Comparison of ENCODE assay signal across 27 mouse cellular contexts in genomic region chr7:124426951-124427350, GRCm38 (mm10).
DNase-seq lines count a peak whose midpoint lies in the region; ATAC-seq and TF ChIP-seq lines count a peak whose summit lies in the region.
"Had no signal": no experiment of that assay in that cellular context is flagged by ENCODE, and none has a peak within 500 bp of the region (broad histone marks: within the 10 kb centered on the region; RNA-seq: fewer than 3 reads in every experiment).

No protein-coding gene starts in this region.

- no peak for TF ChIP-seq CTCF in brain, embryonic 14.5 days (IDR thresholded peaks at IDR 0.05; ENCODE audit: borderline replicate concordance, extremely low read depth, insufficient read depth, insufficient read length)

- no peak overlapping the region for H3K4me3 ChIP-seq in midbrain, embryonic 11.5 days (ENCODE audit: low read depth, low read length)
- H3K4me3 ChIP-seq in midbrain, embryonic 13.5 days (replicated peaks), result no peak overlapping the region
- H3K4me3 ChIP-seq: embryonic facial prominence, embryonic 12.5 days; forebrain, embryonic 15.5 days; gastrocnemius, adult 2 months; hindbrain, embryonic 15.5 days; kidney, embryonic 15.5 days; left cerebral cortex, adult 2 months; liver, embryonic 13.5 days; neural tube, embryonic 12.5 days had no signal

- no peaks in the 10 kb centered on the region for H3K36me3 ChIP-seq in midbrain, embryonic 11.5 days (ENCODE audit: control insufficient read depth, insufficient read depth, low read length)
- H3K36me3 ChIP-seq in midbrain, embryonic 13.5 days, result no peaks in the 10 kb centered on the region
- H3K36me3 ChIP-seq: embryonic facial prominence, embryonic 12.5 days; forebrain, embryonic 15.5 days; hindbrain, embryonic 15.5 days; kidney, embryonic 15.5 days; liver, embryonic 13.5 days; neural tube, embryonic 12.5 days had no signal

- no peaks in the 10 kb centered on the region for H3K9me3 ChIP-seq in midbrain, embryonic 11.5 days (ENCODE audit: control insufficient read depth, low read length)
- no peaks in the 10 kb centered on the region for H3K9me3 ChIP-seq in midbrain, embryonic 13.5 days
- H3K9me3 ChIP-seq: embryonic facial prominence, embryonic 12.5 days; forebrain, embryonic 15.5 days; hindbrain, embryonic 15.5 days; kidney, embryonic 15.5 days; liver, embryonic 13.5 days; neural tube, embryonic 12.5 days had no signal

- DNase-seq in cerebellum, adult 9-10 months, result peak; percentile 7
- no peak for DNase-seq in cerebellum, adult 8-10 months
- no peak for DNase-seq in midbrain, embryonic 11.5 days (ENCODE audit: low spot score, missing footprints)
- DNase-seq in brain, embryonic 14.5 days (ENCODE audit: low read depth), result peak; percentile 40
- DNase-seq in cerebellum, postnatal 14 days, result peak; percentile 18 to 47
- DNase-seq in thymus, postnatal 36 days, result no peak
- no peak for DNase-seq in natural killer cell, adult 2 months (ENCODE audit: low spot score in 2 of 2)
- DNase-seq: adrenal gland, postnatal 36 days; embryo, embryonic 11 days; gastrocnemius, adult 2 months; gastrocnemius, postnatal 36 days; heart, adult 18-20 months; heart, postnatal 36 days; kidney, adult 18-20 months; kidney, postnatal 25 days; liver, embryonic 13.5 days; lung, adult 2 months; lung, postnatal 10 days had no signal

- no peak overlapping the region for H3K4me2 ChIP-seq in midbrain, embryonic 11.5 days
- no peak overlapping the region for H3K4me2 ChIP-seq in midbrain, embryonic 13.5 days (replicated peaks)
- H3K4me2 ChIP-seq: embryonic facial prominence, embryonic 12.5 days; forebrain, embryonic 15.5 days; heart, embryonic 11.5 days; hindbrain, embryonic 15.5 days; kidney, embryonic 15.5 days; liver, embryonic 13.5 days; neural tube, embryonic 12.5 days had no signal

- H3K27me3 ChIP-seq in midbrain, embryonic 11.5 days (ENCODE audit: control insufficient read depth, insufficient read depth, low read length), result no peaks in the 10 kb centered on the region
- no peaks in the 10 kb centered on the region for H3K27me3 ChIP-seq in midbrain, embryonic 13.5 days
- H3K27me3 ChIP-seq: embryonic facial prominence, embryonic 12.5 days; forebrain, embryonic 15.5 days; hindbrain, embryonic 15.5 days; kidney, embryonic 15.5 days; liver, embryonic 13.5 days; neural tube, embryonic 12.5 days had no signal

- no peak overlapping the region for H3K27ac ChIP-seq in midbrain, embryonic 11.5 days (ENCODE audit: low read depth, low read length)
- no peak overlapping the region for H3K27ac ChIP-seq in midbrain, embryonic 13.5 days
- H3K27ac ChIP-seq: embryonic facial prominence, embryonic 12.5 days; forebrain, embryonic 15.5 days; gastrocnemius, adult 2 months; hindbrain, embryonic 15.5 days; kidney, embryonic 15.5 days; left cerebral cortex, adult 2 months; liver, embryonic 13.5 days; macrophage; neural tube, embryonic 12.5 days had no signal

- no peaks in the 10 kb centered on the region for H3K4me1 ChIP-seq in midbrain, embryonic 11.5 days (ENCODE audit: control insufficient read depth, insufficient read depth, low read length)
- H3K4me1 ChIP-seq in midbrain, embryonic 13.5 days (replicated peaks), result no peaks in the 10 kb centered on the region
- H3K4me1 ChIP-seq: embryonic facial prominence, embryonic 12.5 days; forebrain, embryonic 15.5 days; hindbrain, embryonic 15.5 days; kidney, embryonic 15.5 days; liver, embryonic 13.5 days; neural tube, embryonic 12.5 days had no signal

- ATAC-seq in midbrain, embryonic 11.5 days (ENCODE audit: low FRiP score), result 0 out of 2 replicates have a peak, but pooled peaks have one; percentile 48
- no peak for ATAC-seq in midbrain, embryonic 13.5 days
- ATAC-seq: forebrain, embryonic 15.5 days had no signal

- H3K9ac ChIP-seq in midbrain, embryonic 11.5 days (ENCODE audit: low read length), result no peak overlapping the region
- H3K9ac ChIP-seq in midbrain, embryonic 13.5 days (replicated peaks), result no peak overlapping the region
- H3K9ac ChIP-seq: embryonic facial prominence, embryonic 12.5 days; forebrain, embryonic 15.5 days; hindbrain, embryonic 15.5 days; kidney, embryonic 15.5 days; liver, embryonic 13.5 days; neural tube, embryonic 12.5 days had no signal

- no peak for TF ChIP-seq POLR2A in brain, embryonic 14.5 days (IDR thresholded peaks at IDR 0.05; ENCODE audit: borderline replicate concordance, extremely low read depth, insufficient read depth, insufficient read length, poor library complexity, severe bottlenecking)

Comparison
In these comparisons a context has a peak if more than half of its experiments do, and no peak if none do; other contexts are left out.
1. DNase-seq: peak in cerebellum, adult 9-10 months (single experiment), brain, embryonic 14.5 days (single experiment) and cerebellum, postnatal 14 days (2 of 2); none in cerebellum, adult 8-10 months (single experiment), midbrain, embryonic 11.5 days (single experiment), thymus, postnatal 36 days (0 of 2) and natural killer cell, adult 2 months (0 of 2).